In the genomic region with DNA sequence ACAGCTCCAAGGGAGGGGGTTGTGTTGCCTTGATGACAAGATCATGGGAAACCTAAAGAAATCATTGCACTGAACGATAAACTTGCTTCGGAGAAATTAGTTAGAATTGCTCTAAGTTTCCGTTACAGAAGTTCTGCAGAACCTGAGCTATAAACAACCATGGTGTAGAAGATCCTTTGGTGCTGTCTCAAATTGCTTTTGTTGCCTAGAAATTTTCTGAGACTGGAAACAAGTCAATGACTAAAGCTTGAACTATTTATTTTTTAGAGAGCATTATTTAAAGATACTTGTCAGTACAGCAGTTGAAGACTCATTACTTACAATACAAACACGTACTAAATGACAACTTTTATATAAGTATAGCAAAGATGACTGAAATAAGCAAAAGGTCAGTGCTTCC, we compare ENCODE assay signal across 24 mouse cellular contexts. TPM values are rescaled to one million over a fixed set of nuclear protein-coding genes. Genes with fewer than 3 reads are reported as not detected.
DNase-seq lines count a peak whose midpoint lies in the region; ATAC-seq and TF ChIP-seq lines count a peak whose summit lies in the region.
"Had no signal": no experiment of that assay in that cellular context is flagged by ENCODE, and none has a peak within 500 bp of the region (broad histone marks: within the 10 kb centered on the region; RNA-seq: fewer than 3 reads in every experiment).

No protein-coding gene starts in this region.

- no peak overlapping the region for H3K4me2 ChIP-seq in lung, embryonic 14.5 days
- H3K4me2 ChIP-seq in lung, embryonic 16.5 days (ENCODE audit: low read depth, low read length): no peak overlapping the region
- H3K4me2 ChIP-seq: embryonic facial prominence, embryonic 13.5 days; embryonic facial prominence, embryonic 15.5 days; forebrain, embryonic 13.5 days; forebrain, embryonic 15.5 days had no signal

- 42% methylated on average over 4 of the region's 4 CpGs for WGBS in lung, embryonic 14.5 days
- WGBS in lung, embryonic 16.5 days: 51% methylated on average over 4 of the region's 4 CpGs

- H3K9me3 ChIP-seq in lung, embryonic 14.5 days (ENCODE audit: low read depth, low read length): no peaks in the 10 kb centered on the region
- no peaks in the 10 kb centered on the region for H3K9me3 ChIP-seq in lung, embryonic 16.5 days (ENCODE audit: control insufficient read depth, low read length)
- H3K9me3 ChIP-seq: embryonic facial prominence, embryonic 13.5 days; embryonic facial prominence, embryonic 15.5 days; forebrain, embryonic 13.5 days; forebrain, embryonic 15.5 days; G1E had no signal

- no peak overlapping the region for H3K4me3 ChIP-seq in lung, embryonic 14.5 days (ENCODE audit: low read depth, low read length)
- H3K4me3 ChIP-seq in lung, embryonic 16.5 days (ENCODE audit: low read length): no peak overlapping the region
- H3K4me3 ChIP-seq: embryonic facial prominence, embryonic 13.5 days; embryonic facial prominence, embryonic 15.5 days; erythroblast, embryonic 14.5 days; forebrain, embryonic 13.5 days; forebrain, embryonic 15.5 days had no signal

- H3K27me3 ChIP-seq in lung, embryonic 14.5 days (ENCODE audit: insufficient read depth, low read length): no peaks in the 10 kb centered on the region
- no peaks in the 10 kb centered on the region for H3K27me3 ChIP-seq in lung, embryonic 16.5 days (ENCODE audit: control insufficient read depth, insufficient read depth, low read depth, low read length)
- H3K27me3 ChIP-seq: embryonic facial prominence, embryonic 13.5 days; embryonic facial prominence, embryonic 15.5 days; forebrain, embryonic 13.5 days; forebrain, embryonic 15.5 days had no signal

- no peak overlapping the region for H3K27ac ChIP-seq in lung, embryonic 14.5 days (ENCODE audit: low read depth)
- peak overlapping the region; percentile 29; the same call in 1 of the 2 replicates for H3K27ac ChIP-seq in lung, embryonic 16.5 days (ENCODE audit: low read length)
- H3K27ac ChIP-seq: embryonic facial prominence, embryonic 13.5 days; embryonic facial prominence, embryonic 15.5 days; forebrain, embryonic 13.5 days; forebrain, embryonic 15.5 days had no signal

- 0 out of 2 replicates have a peak, but pooled peaks have one; percentile 35 for ATAC-seq in lung, embryonic 14.5 days (ENCODE audit: insufficient read depth)
- ATAC-seq in lung, embryonic 16.5 days (ENCODE audit: low read depth): peak; percentile 59
- ATAC-seq: forebrain, embryonic 13.5 days; forebrain, embryonic 15.5 days; forebrain, postnatal 0 days had no signal

- no peak for TF ChIP-seq CTCF in lung, embryonic 14.5 days (IDR thresholded peaks at IDR 0.05; ENCODE audit: low read depth)

- no peak overlapping the region for H3K9ac ChIP-seq in lung, embryonic 14.5 days
- H3K9ac ChIP-seq in lung, embryonic 16.5 days (ENCODE audit: low read length): no peak overlapping the region
- H3K9ac ChIP-seq: embryonic facial prominence, embryonic 13.5 days; embryonic facial prominence, embryonic 15.5 days; forebrain, embryonic 13.5 days; forebrain, embryonic 15.5 days; forebrain, postnatal 0 days had no signal

- peak; percentile 68 for DNase-seq in lung, embryonic 14.5 days
- DNase-seq in lung, postnatal 14 days: no peak
- no peak for DNase-seq in lung, postnatal 10 days
- DNase-seq in 3T3-L1 (ENCODE audit: low read depth, low spot score) (peak; percentile 56), NIH3T3 (ENCODE audit: low read depth) (peak; percentile 48)
- no peak for DNase-seq in neural tube, embryonic 10.5 days (ENCODE audit: extremely low spot score, low spot score)
- DNase-seq: adrenal gland, adult 2 months; adrenal gland, postnatal 10 days; adrenal gland, postnatal 25 days; cerebellum, adult 11 months; cerebellum, adult 18-20 months; cerebellum, adult 8-10 months; cerebellum, adult 9-11 months; cerebellum, postnatal 14 days; cerebellum, postnatal 36 days; embryo, embryonic 11 days; forebrain, postnatal 0 days had no signal

- no peaks in the 10 kb centered on the region for H3K4me1 ChIP-seq in lung, embryonic 14.5 days (ENCODE audit: insufficient read depth)
- peaks cover 9% of the 10 kb centered on the region; the same call in 1 of the 2 replicates for H3K4me1 ChIP-seq in lung, embryonic 16.5 days (replicated peaks; ENCODE audit: control insufficient read depth, insufficient read depth, low read length)

- H3K36me3 ChIP-seq in lung, embryonic 14.5 days (ENCODE audit: insufficient read depth): 0 out of 2 replicates have a peak, but pooled peaks cover 8% of the 10 kb centered on the region
- H3K36me3 ChIP-seq in lung, embryonic 16.5 days (ENCODE audit: control insufficient read depth, insufficient read depth, low read length): no peaks in the 10 kb centered on the region; the same call in 1 of the 2 replicates
- H3K36me3 ChIP-seq: embryonic facial prominence, embryonic 15.5 days; G1E had no signal

RNA-seq across cellular contexts. Expression of a gene that starts 56.4 kb away (rescaled TPM):
- 17.8 and 22.2 TPM in 2 replicates for polyA plus RNA-seq in lung, embryonic 14.5 days (2014; fragmentation: Nextera tagmentation; extraction: Ambion mirVana)
- polyA plus RNA-seq in lung, embryonic 16.5 days (2015; fragmentation: Nextera tagmentation; extraction: Ambion mirVana): 9.8 and 10.3 TPM in 2 replicates
- polyA plus RNA-seq: G1E had no signal

Comparison
In these comparisons a context has a peak if more than half of its experiments do, and no peak if none do; other contexts are left out.
1. DNase-seq: peak in lung, embryonic 14.5 days (single experiment), 3T3-L1 (single experiment) and NIH3T3 (single experiment); none in lung, postnatal 14 days (single experiment), lung, postnatal 10 days (single experiment) and neural tube, embryonic 10.5 days (single experiment).